Mouse (Mus musculus) c-Kit-positive CD71-positive TER-119-positive erythroid progenitor cells, embryonic 14.5 days (primary cell): ENCODE data around the gene Immp2l.

ENCODE experiments used
- DNase-seq: peaks from one replicate; pipeline ENCODE4 v3.0.0-alpha.2; 2013; ENCODE audit warnings: low spot score

Gene Immp2l

GRCm38 (mm10) chr12:41047085-41047766, 23.3 kb downstream of the Immp2l start:
- DNase-seq: no peak

GRCm38 (mm10) chr12:41050945-41051344, 27.1 kb downstream of the Immp2l start:
- DNase-seq: peak; percentile 11

GRCm38 (mm10) chr12:41052897-41053296, 29.0 kb downstream of the Immp2l start:
- DNase-seq: no peak

GRCm38 (mm10) chr12:41054006-41054791, 30.3 kb downstream of the Immp2l start:
- DNase-seq: no peak

- no peak for DNase-seq
Measured at GRCm38 (mm10) chr12:41055941-41056340, 32.1 kb downstream of the Immp2l start.

- DNase-seq: no peak
Measured at GRCm38 (mm10) chr12:41063281-41063680, 39.4 kb downstream of the Immp2l start.

- DNase-seq: no peak
Measured at GRCm38 (mm10) chr12:41081843-41082242, 58.0 kb downstream of the Immp2l start.

GRCm38 (mm10) chr12:41084370-41085089, 60.6 kb downstream of the Immp2l start:
- DNase-seq: peak; percentile 65

GRCm38 (mm10) chr12:41089931-41090366, 66.1 kb downstream of the Immp2l start:
- no peak for DNase-seq

GRCm38 (mm10) chr12:41090771-41091170, 66.9 kb downstream of the Immp2l start:
- no peak for DNase-seq

GRCm38 (mm10) chr12:41091316-41091715, 67.4 kb downstream of the Immp2l start:
- no peak for DNase-seq

- DNase-seq: no peak
Measured at GRCm38 (mm10) chr12:41096045-41096444, 72.2 kb downstream of the Immp2l start.

GRCm38 (mm10) chr12:41097406-41097805, 73.5 kb downstream of the Immp2l start:
- peak; percentile 42 for DNase-seq

- DNase-seq: no peak
Measured at GRCm38 (mm10) chr12:41109011-41109410, 85.1 kb downstream of the Immp2l start.

GRCm38 (mm10) chr12:41111456-41111855, 87.6 kb downstream of the Immp2l start:
- peak; percentile 75 for DNase-seq

GRCm38 (mm10) chr12:41112137-41112536, 88.2 kb downstream of the Immp2l start:
- DNase-seq: peak; percentile 78

GRCm38 (mm10) chr12:41118358-41118757, 94.5 kb downstream of the Immp2l start:
- DNase-seq: no peak

GRCm38 (mm10) chr12:41119657-41120056, 95.8 kb downstream of the Immp2l start:
- peak; percentile 47 for DNase-seq

- no peak for DNase-seq
Measured at GRCm38 (mm10) chr12:41123207-41123606, 99.3 kb downstream of the Immp2l start.

GRCm38 (mm10) chr12:41134885-41135284, 111.0 kb downstream of the Immp2l start:
- no peak for DNase-seq

- DNase-seq: no peak
Measured at GRCm38 (mm10) chr12:41159543-41159942, 135.7 kb downstream of the Immp2l start.

- DNase-seq: no peak
Measured at GRCm38 (mm10) chr12:41167802-41168201, 143.9 kb downstream of the Immp2l start.

- DNase-seq: no peak
Measured at GRCm38 (mm10) chr12:41170051-41170450, 146.2 kb downstream of the Immp2l start.
